Mouse (Mus musculus) small intestine, adult 2 months (tissue): ENCODE results near the gene Dhrs7b.

Source experiments
- CTCF ChIP-seq: fragments of 200-500 bp; IDR thresholded peaks from 2 replicates; pipeline ENCODE4 v1.5.1; 2012; ENCODE audit warnings: low read depth, mild to moderate bottlenecking, control low read depth, inconsistent platforms, low read length, moderate library complexity, mixed read lengths; ENCODE audit not compliant: insufficient replicate concordance, insufficient read length; ENCODE audit errors: extremely low read depth
- POLR2A ChIP-seq: fragments of 200-500 bp; IDR thresholded peaks from 2 replicates; pipeline ENCODE4 v1.6.1; 2012; ENCODE audit warnings: low read depth, mild to moderate bottlenecking, control low read depth, inconsistent platforms, low read length, moderate library complexity

- TF ChIP-seq CTCF: no peak
- TF ChIP-seq POLR2A: no peak
These were observed 59.4 kb downstream of the Dhrs7b start for GRCm38 (mm10) chr11:60889861-60890260.
